Mouse (Mus musculus): ENCODE results near the gene Nfam1.

GRCm38 (mm10) chr15:82992911-82993310 lies 40.2 kb downstream of the Nfam1 start:
- TF ChIP-seq CTCF (IDR thresholded peaks at IDR 0.05; ENCODE audit: low read depth): no peak
- TF ChIP-seq EP300 (IDR thresholded peaks at IDR 0.05; ENCODE audit: low read depth): no peak
